Mouse (Mus musculus) urinary bladder, adult 2 months (tissue): ENCODE data around the gene Slc27a4. TPM values are rescaled to one million over a fixed set of nuclear protein-coding genes. Genes with fewer than 3 reads are reported as not detected.
A peak's percentile ranks its signal among the peaks of the same experiment; 100 is the strongest.
"Not testable (repeated sequence)": the region's sequence is repeated elsewhere in the genome, so short reads cannot be mapped to it uniquely, and the experiment has no call there.

Source experiments
- DNase-seq: peaks from one replicate; pipeline ENCODE4 v3.0.0; 2022; ENCODE audit warnings: low spot score
- polyA plus RNA-seq: library from polyadenylated mRNA; depleted of rRNA; stranded (reverse); fragments of >200 nt; gene quantifications from 2 replicates; pipeline ENCODE4 v1.2.3, GENCODE M21; 2012; rRNA removed

Gene Slc27a4
- polyA plus RNA-seq, result 30.0 and 33.6 TPM in 2 replicates

DNA sequence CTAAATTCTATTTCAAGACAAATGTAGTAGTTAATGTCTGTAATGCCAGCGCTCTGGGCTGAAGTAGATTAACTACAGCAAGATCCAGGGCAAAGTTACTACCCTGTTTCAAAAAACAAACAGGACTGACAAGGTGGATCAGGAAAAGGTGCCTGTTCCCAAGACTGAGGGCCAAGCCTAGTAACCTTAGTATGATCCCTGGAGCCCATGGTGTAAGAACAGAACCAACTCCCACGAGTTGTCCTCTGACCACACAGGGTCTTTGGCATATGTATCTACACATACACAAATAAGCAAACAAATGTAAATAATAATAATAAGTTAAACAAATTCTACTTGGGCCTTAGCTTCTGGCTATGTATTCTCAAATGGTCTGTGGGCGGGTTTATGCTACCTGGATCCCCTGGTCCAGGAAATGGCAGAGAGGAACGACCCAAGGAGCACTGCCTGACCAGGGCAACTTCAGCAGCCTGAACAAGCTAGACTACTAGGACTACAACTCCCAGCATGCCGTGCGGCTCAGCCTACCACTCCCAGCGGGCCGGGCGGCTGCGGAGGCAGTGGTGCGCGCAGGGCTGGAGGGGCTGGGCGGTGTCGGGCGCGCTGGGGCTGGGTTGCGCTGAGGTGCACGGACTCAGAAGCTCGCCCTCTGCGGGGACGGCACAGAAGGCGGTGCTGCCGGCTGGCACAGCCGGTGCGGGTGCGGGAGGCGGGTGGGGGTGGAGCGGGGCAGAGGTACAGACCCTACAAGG, at the start of gene Slc27a4:
Gene Slc27a4, plus strand, starts transcription at position 560 of the 752 bp plus-strand sequence.
- DNase-seq, result peak; percentile 95

DNA sequence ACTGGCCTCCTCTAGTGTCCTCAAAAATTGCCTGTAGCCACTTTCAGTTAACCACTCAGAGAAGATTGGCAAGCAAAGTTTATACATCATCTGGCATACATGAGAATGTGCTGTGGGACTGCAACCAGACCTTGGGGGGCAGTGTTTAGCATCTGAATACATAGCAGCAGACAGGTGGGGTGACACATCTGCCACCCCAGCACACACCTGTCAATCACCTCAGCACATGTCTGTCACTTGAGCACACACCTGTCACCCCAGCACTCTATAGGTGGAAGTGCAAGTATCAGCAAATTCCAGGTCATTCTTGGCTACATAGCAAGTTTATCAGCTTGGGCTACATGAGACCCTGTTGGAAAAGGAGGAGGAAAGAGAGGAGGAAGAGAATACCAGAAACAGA, 46.7 kb upstream of the Slc27a4 start:
- no peak for DNase-seq

DNA sequence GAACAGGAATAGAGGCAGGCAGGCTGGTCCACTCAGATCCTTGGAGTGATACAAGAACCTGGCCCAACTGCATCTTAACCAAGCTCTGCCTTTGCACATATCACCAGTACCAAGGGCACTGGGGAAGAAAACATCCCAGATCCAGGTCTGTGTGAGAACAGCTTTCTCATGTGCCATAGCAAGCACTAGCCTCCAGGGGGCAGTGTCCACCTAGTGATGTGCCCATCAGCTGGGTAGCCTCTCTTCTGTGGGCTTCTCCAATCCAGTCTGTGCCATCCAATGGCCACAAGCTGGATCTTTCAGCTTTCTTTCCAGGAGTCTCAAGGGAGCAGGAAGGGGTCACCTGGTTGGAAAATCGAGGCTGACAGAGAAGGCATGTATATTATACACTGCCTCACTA, 37.6 kb upstream of the Slc27a4 start:
- peak; percentile 48 for DNase-seq

DNA sequence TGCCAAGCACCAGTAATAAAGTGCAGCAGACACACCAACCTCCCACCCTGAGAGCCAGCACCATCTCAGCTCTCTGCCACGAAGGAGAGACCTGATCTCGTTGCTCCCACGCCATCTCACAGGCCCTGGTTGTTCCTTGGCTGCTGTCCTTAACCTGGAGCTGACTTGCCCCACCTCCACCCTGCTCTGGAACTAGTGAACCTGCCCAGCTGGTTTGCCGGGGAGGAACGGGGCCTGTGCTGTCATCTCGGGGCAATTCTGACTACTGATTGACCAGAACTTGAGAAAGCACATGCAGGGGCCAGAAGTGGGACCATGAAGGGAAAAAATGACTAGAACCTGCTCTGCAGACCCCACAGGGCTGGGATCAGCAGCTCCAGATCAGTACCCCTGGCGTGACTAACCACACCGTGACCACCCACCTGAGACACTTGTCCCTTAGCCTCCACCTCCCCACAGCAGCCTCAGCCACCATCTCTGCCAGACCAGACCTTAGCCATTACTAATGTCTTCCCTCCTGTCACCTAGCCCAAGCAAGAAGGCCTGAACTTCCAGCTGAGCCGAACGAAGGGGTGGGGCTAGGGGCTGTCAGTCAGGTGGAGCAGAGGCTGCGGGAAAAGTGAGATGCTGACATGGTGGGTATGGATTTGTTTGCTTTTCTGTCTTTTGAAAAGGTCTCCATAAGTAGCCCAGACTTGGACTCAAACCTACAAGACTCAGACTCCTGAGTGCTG, 34.3 kb upstream of the Slc27a4 start:
- DNase-seq, result peak; percentile 43

DNA sequence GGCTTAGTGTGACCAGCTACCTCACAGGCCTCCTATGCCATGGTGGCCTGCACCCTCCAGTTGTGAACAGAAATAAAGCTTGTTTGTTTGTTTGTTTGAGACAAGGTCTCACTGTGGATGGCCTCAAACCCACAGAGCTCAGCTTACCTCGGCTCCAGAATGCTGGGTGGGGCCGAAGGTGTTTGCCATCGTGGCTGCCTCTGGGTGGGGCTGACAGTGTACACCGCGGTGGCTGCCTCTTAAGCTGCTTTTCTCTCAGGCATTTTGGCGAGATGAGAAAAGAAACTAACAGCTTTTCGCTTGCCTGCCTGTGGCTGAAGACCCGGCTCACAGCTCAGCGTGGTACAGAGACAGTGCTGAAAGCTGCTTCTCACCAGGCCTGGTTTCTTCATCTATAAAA, 33.5 kb upstream of the Slc27a4 start:
- DNase-seq, result no peak

DNA sequence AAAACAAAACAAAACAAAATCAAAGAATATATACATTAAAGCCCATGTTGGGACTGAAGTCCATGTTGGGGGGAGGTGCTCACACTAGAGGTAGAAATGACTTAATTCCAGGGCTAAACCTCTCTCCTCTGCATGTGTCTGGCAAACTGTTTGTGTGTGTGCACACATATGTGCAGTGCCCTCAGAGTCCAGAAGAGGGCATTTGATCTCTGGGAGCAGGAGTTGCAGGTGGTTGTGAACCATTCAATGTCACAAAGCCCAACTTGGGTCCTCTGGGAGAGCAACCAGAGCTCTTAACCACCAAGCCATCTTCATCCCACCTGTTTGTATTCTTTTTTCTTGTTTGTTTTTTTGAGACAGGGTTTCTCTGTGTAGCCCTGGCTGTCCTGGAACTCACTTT, 32.3 kb upstream of the Slc27a4 start:
- DNase-seq, result no peak

DNA sequence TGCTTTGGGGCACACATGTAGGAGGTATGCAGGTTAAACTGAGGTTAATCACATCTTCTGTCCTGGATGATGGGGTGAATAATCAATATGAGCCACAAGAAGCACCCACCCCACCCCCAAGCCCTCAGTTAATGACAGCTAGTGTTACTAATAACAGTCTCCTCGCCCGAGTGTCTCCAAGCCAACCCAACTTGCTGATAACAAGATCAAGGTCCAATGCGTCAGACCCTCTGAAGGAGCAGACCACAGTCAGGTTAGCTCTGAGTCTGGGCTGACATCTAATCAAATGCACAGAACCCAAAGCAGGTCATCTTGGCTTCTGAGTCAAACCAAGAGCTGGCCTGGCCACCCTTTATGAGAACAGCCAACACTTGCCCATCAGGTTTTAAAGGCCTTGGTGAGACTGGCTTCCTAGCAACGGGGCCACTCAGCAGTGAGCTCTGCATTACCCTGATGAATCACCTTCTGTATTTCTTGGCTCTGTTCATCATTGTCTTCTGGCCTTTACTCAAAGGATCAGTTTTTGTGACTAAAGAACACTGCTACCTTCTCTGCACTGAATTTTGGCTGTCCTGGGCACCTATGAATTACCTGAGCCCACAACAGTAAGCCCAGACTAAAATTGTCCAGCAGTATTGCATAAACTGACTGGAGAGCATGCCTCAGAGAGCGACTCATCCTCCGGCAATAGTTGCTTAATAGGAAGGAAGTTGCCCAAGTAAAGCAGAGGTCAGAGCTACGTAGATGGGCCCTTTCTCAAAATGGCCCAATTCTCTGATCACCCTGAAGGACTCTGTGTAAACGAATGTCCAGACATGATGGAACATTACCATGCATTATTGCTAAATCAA, 30.6 kb upstream of the Slc27a4 start:
- no peak for DNase-seq

DNA sequence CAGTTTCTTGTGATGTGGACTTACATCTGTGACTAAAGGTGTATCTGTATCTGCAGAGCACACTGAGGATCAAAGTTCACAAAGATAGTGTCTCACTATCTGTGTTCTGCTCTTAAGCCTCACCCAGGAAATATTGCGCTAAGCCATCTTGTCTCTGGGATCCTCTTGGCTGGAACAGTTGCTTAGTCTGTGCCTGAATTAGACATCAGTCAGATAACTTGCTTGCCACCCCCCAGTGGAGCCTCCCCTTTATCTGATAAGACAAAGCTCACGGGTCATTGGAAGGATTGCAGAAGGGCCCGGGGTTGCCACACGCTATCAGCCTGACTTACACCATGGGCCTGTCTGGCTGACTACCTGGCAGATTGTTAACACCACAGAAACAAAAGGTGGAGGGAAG, 29.1 kb upstream of the Slc27a4 start:
- DNase-seq, result no peak

DNA sequence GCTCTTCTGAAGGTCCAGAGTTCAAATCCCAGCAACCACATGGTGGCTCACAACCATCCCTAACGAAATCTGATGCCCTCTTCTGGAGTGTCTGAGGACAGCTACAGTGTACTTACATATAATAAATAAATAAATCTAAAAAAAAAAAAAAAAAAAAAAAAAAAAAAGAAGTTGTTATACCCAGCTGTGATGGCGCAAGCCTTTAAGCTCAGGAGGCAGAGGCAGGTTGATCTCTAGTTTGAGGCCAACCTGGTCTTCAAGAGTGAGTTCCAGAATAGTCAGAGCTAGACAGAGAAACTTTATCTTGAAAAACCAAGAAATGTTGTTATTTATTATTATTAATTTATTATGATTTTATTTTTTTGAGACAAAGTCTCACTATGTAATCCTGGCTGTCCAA, 21.2 kb upstream of the Slc27a4 start:
- not testable (repeated sequence) for DNase-seq

DNA sequence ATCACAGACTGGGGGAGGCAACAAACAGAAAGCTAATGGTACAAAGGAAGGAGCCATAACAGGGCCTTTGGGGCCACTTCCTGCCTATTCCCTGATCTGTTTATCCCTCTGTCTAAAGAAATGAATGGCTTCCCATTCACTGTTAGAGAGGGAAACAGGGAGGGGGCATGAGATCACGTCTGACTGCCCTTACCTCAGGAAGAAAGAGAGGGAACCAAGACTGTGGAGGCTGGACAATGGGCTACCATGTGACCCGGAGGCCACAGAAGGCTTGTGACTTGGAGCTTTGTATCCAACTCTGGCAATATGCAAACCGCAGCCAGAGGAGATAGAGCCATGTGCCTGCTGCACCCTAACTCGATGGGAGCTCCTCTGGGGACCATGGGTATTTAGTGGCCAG, 18.1 kb upstream of the Slc27a4 start:
- no peak for DNase-seq

DNA sequence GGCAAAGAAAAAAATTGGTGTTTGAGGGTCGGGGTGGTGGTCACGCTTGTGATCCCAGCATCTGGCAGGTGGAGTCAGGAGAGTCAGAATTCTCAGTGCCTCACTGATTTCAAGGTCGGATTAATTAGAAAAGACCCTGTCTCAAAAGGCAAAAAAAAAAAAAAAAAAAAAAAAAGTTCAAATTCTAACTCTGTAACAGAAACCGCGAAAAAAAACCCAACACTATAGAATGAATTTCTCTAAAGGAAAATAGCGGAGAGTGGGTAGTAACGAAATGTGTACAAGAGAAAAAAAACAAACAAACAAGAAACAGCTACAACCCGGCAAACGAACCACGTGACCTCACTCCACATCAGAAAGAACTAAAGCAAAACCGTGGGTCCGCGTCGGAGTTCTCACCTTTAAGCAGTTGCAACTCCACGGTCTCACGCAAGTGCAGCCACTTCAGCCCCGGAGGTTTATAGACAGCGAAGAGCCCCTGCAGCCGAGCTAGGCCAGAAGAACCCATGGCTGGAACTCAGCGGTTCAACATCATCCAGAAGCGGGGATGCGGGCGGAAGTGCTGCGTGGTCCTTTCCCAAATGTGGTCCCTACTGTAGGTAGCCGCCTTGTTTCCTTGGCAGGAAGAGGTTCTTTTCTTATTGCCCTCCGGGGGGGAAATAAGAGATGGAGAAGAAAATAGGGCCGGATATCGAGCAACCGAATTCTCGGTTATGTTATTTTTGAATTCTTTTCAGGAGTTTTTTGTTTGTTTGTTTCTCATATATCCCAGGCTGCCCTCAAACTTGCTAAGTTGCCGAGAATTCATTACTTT, 15.1 kb upstream of the Slc27a4 start, which contains the start of gene Coq4:
Gene Coq4, plus strand, starts transcription at position 390 of the 814 bp plus-strand sequence.
- peak; percentile 66 for DNase-seq

DNA sequence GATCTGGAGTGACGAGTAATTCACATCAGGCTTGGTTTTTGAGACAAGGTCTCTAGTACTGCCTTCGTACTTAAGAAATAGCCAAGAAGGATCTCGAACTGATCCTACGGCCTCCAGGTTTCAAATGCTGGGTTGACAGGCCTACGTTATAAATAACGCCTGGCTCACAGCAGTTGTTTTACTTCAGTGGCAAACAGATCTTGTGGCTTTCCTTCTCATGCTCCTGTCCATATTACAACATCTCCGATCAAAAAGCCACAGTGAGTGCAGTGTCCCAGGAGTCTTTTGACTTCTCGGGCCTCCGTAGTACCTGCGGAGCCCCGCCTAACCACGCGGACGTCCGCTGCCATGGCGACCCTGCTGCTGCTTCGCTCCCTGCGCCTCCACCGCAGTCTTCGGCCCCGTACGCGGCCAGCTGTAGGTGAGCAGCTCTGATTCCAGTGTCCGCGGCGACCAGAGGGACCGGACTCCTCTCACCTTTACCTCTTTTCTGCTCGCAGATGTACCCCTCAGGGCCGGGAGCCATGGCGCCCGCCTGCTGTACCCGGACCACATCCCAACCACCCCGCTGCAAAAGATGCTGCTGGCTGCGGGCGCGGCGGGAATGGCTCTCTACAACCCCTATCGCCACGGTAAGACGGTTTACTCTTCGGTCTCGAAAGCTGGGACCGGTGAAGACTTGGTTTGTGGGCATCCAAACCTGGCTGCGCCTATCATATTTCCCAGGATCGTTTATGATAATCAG, 14.3 kb upstream of the Slc27a4 start, which contains the start of gene Trub2:
Gene Trub2, minus strand, starts transcription at position 566 of the 745 bp plus-strand sequence.
- DNase-seq, result peak; percentile 70

DNA sequence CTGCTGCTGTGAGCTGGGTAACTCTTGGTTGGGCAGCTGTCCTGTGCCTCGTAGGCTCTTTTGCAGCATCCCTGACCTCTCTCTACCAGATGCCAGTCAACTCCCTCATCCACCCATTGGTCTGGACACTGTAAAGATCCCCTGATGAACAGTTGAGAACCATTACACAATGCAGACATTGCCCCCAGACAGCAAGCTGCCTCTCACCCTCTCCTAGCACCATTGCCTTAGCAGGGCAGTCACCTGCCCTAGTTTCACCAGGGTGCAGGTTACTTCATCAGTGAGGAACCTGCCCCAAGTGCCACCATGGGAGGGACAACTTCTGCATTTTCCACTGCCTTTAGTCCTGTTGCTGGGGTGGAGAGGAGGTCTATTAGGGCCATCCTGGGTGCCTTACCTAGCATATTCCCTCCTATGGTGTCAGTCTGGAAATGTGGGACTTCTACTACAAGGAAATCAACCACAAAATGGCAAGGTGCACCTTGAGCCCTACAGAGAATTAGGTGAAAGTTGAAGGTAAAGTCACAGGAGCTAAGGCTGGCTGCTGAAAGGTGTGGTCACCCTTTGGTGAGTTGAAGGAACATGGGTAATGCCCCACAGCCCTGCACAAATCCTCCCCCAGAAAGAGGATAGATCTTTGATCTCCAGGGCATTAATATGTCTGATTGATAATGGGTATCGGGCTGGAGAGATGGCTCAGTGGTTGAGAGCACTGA, 9.5 kb upstream of the Slc27a4 start:
- DNase-seq, result no peak

DNA sequence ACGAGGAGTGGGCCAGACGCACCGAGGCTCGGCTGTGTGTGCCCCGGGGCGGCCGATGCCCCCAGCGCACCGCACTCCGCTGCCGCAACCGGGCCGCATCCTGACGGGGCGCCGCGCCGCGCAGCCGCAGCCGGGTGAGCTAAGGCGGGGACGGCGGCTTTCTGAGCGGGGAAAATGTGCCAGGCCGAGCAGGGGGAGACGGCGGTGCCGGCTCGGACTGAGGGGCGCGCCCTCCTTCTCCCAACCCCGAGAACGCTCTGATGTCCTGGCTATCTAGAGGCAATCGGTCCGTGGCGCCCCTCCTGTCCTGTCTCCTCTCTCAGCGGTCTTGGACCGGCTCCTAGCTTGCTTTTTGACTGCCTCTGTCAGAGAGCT, 380 bp downstream of the Slc27a4 start:
- DNase-seq, result no peak

DNA sequence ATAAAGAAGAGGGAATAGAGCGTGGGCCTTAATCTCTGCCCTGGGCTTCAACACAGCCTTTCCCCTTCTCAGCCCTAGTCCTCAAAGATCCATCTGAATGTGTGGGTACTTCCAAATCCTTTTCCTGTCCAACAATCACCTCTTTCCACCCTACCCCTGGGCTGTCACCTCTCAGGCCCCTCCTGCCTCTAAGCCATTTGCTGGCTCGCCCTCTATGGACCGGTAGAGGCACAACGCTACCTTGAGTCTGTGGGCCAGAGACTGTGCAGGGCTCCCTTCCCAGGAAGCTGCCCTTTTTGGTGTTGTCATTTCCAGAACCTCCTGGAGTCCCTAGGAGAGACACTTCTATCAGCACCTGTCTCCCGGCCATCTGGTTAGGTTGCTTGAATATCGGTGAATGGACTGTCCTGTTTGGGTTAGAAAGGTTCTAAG, 982 bp downstream of the Slc27a4 start:
- no peak for DNase-seq

DNA sequence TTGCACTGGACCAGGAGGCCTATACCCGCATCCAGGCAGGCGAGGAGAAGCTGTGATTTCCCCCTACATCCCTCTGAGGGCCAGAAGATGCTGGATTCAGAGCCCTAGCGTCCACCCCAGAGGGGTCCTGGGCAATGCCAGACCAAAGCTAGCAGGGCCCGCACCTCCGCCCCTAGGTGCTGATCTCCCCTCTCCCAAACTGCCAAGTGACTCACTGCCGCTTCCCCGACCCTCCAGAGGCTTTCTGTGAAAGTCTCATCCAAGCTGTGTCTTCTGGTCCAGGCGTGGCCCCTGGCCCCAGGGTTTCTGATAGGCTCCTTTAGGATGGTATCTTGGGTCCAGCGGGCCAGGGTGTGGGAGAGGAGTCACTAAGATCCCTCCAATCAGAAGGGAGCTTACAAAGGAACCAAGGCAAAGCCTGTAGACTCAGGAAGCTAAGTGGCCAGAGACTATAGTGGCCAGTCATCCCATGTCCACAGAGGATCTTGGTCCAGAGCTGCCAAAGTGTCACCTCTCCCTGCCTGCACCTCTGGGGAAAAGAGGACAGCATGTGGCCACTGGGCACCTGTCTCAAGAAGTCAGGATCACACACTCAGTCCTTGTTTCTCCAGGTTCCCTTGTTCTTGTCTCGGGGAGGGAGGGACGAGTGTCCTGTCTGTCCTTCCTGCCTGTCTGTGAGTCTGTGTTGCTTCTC, 13.4 kb downstream of the Slc27a4 start:
- no peak for DNase-seq

DNA sequence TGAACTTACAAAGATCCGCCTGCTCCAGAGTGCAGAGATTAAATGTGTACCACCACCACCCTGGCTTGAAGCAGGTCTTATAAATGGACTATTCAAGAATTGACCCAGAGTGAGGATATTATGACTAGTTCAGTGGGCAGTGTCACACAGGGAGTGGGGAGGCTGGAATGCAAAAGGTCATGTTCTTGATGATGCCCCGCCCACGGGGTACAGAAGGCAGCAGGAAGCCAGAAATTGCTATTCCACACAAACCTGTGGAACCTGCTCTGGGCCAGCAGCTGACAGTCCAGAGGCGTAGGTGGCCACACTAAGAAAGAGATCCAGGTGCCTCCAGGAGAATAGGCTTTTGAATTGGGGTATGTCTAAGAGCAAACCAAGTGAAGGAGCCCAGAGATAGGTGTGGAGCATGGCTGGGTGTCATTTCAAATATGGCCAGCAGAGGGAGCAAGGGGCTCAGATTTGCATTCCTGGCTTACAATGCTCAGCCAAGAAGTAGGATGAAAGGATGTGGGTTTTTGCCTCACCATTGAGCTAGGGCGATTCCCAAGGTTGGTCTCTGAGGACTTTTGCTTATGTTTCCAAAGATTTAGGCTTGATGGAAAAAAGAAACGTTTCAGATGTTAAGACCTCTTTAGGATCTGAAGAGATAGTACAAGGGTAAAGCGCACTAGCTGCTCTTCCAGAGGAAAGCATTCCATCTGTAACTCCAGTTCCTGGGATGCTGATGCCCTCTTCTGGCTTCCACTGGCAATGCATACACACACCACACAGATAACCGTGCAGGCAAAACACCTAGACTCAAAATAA, 15.2 kb downstream of the Slc27a4 start:
- peak; percentile 59 for DNase-seq

DNA sequence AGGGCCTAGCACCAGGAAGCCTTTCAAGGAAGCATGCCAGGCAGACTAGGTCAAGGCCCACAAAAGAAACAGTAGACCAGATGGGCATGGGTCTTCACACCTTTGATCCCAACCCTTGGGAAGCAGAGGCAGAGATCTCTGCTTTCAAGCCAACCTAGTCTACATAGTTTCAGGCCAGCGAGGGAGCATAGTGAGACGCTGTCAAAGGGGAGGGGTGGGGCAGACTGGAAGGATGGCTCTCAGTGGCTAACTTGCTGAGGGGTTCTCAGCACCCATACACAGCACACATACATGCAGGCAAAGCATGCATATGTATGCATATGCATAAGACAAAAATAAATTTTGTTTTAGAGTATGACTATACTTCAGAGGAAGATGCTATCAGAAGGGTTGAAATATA, 16.9 kb downstream of the Slc27a4 start:
- DNase-seq, result no peak
